Mouse (Mus musculus) lung, adult 18-20 months (tissue): ENCODE data around the gene Ncl.
"Not testable (repeated sequence)": the region's sequence is repeated elsewhere in the genome, so short reads cannot be mapped to it uniquely, and the experiment has no call there.

Experiments used
- DNase-seq, 2 experiments: peaks; one replicate each; pipeline ENCODE4 v3.0.0; 2022; ENCODE audit warnings: mixed read lengths in 2 of 2

Ncl gene

GRCm38 (mm10) chr1:86358229-86358905, 833 bp downstream of the Ncl start:
- no peak for DNase-seq

- no peak for DNase-seq
Measured at GRCm38 (mm10) chr1:86354186-86354585, 5.0 kb downstream of the Ncl start.

- no peak for DNase-seq
Measured at GRCm38 (mm10) chr1:86350576-86350975, 8.6 kb downstream of the Ncl start.

- no peak for DNase-seq
Measured at GRCm38 (mm10) chr1:86349696-86350095, 9.5 kb downstream of the Ncl start.

GRCm38 (mm10) chr1:86349201-86349600, 10.0 kb downstream of the Ncl start:
- DNase-seq, result no peak

- DNase-seq, result no peak
Measured at GRCm38 (mm10) chr1:86348801-86349200, 10.4 kb downstream of the Ncl start.

GRCm38 (mm10) chr1:86348083-86348482, 11.1 kb downstream of the Ncl start:
- no peak for DNase-seq

- no peak for DNase-seq
Measured at GRCm38 (mm10) chr1:86347716-86348045, 11.5 kb downstream of the Ncl start.

- no peak for DNase-seq
Measured at GRCm38 (mm10) chr1:86346851-86347715, 12.1 kb downstream of the Ncl start.

GRCm38 (mm10) chr1:86345956-86346355, 13.2 kb downstream of the Ncl start:
- DNase-seq, result no peak

GRCm38 (mm10) chr1:86345069-86345468, 14.1 kb downstream of the Ncl start:
- DNase-seq, result no peak

- peak in 1 of 2 experiments; percentile 12 for DNase-seq
Measured at GRCm38 (mm10) chr1:86343969-86344861, 15.0 kb downstream of the Ncl start.

GRCm38 (mm10) chr1:86343087-86343645, 16.0 kb downstream of the Ncl start:
- no peak for DNase-seq

- DNase-seq, result no peak
Measured at GRCm38 (mm10) chr1:86342371-86342770, 16.8 kb downstream of the Ncl start.

- not testable (repeated sequence) for DNase-seq
Measured at GRCm38 (mm10) chr1:86341096-86341495, 18.1 kb downstream of the Ncl start.

- DNase-seq, result peak; percentile 45 to 72
Measured at GRCm38 (mm10) chr1:86339156-86339812, 19.9 kb downstream of the Ncl start.

GRCm38 (mm10) chr1:86336330-86336729, 22.9 kb downstream of the Ncl start:
- no peak for DNase-seq

- no peak for DNase-seq
Measured at GRCm38 (mm10) chr1:86320822-86321413, 38.3 kb downstream of the Ncl start.

GRCm38 (mm10) chr1:86313772-86314125, 45.5 kb downstream of the Ncl start:
- no peak for DNase-seq

- no peak for DNase-seq
Measured at GRCm38 (mm10) chr1:86313096-86313771, 46.0 kb downstream of the Ncl start.

GRCm38 (mm10) chr1:86312269-86312668, 46.9 kb downstream of the Ncl start:
- DNase-seq, result no peak
